Mouse (Mus musculus) hindbrain, embryonic 14.5 days (tissue): ENCODE measurements around the gene Baz2a. TPM values are rescaled to one million over a fixed set of nuclear protein-coding genes. Genes with fewer than 3 reads are reported as not detected.
A peak's percentile ranks its signal among the peaks of the same experiment; 100 is the strongest.

Experiments used
- microRNA counts: library from miRNA; unstranded; fragments of <30 nt; microRNA quantifications from one replicate; lab custom pipeline; 2016
- microRNA-seq: library from miRNA; unstranded; fragments of <30 nt; microRNA quantifications from one replicate; pipeline ENCODE4, GENCODE M21; 2016
- polyA plus RNA-seq: library from polyadenylated mRNA; unstranded; fragments of >200 nt; fragmentation: Nextera tagmentation; extraction: Ambion mirVana; gene quantifications from 2 replicates; pipeline ENCODE4 v1.2.1, GENCODE M21; 2014

Baz2a gene
- polyA plus RNA-seq, 1 experiment from 2014 or later: 19.0 TPM

MicroRNAs within 50 kb of the gene (microRNA counts, 519-probe panel; counts per million panel counts)
- not detected for microRNA mmu-miR-677 (lab: Ali Mortazavi, UCI)

Small RNA genes within 50 kb of the gene (microRNA-seq; reads per million reads assigned to microRNA genes)
- 21.6 reads per million, percentile 36 among the genes with 10 or more reads in this experiment for gene Mir677

Other genes with a start within 250 kb of the Baz2a start
- not detected in 2 replicates for gene Rdh19, start 241.6 kb upstream of the Baz2a start, polyA plus RNA-seq
- gene Rdh16f2, start 225.1 kb upstream of the Baz2a start, polyA plus RNA-seq: not detected in 2 replicates
- gene Rdh7, start 202.8 kb upstream of the Baz2a start, polyA plus RNA-seq: not detected in 2 replicates
- not detected in 2 replicates for gene Sdr9c7, start 193.1 kb upstream of the Baz2a start, polyA plus RNA-seq
- not detected in 2 replicates for gene Hsd17b6, start 84.0 kb upstream of the Baz2a start, polyA plus RNA-seq
- 36.9 and 39.3 TPM in 2 replicates for gene Prim1, start 76.4 kb upstream of the Baz2a start, polyA plus RNA-seq
- gene Naca, start 56.0 kb upstream of the Baz2a start, polyA plus RNA-seq: 558 and 592 TPM in 2 replicates
- gene Ptges3, start 32.6 kb upstream of the Baz2a start, polyA plus RNA-seq: 393 and 410 TPM in 2 replicates
- 2,242 and 2,471 TPM in 2 replicates for gene Atp5b, start 8.3 kb upstream of the Baz2a start, polyA plus RNA-seq
- gene Rbms2, start 88.7 kb downstream of the Baz2a start, polyA plus RNA-seq: 7.7 and 8.2 TPM in 2 replicates
- 1.7 and 1.9 TPM in 2 replicates for gene Gls2, start 102.9 kb downstream of the Baz2a start, polyA plus RNA-seq
- 22.4 and 23.2 TPM in 2 replicates for gene Spryd4, start 120.2 kb downstream of the Baz2a start, polyA plus RNA-seq
- gene Mip, start 134.3 kb downstream of the Baz2a start, polyA plus RNA-seq: 0.21 TPM in 1 of 2 replicates, not detected in the other
- gene Timeless, start 140.5 kb downstream of the Baz2a start, polyA plus RNA-seq: 15.4 and 16.7 TPM in 2 replicates
- gene Apon, start 162.5 kb downstream of the Baz2a start, polyA plus RNA-seq: 0.19 TPM in 1 of 2 replicates, not detected in the other
- gene Apof, start 177.1 kb downstream of the Baz2a start, polyA plus RNA-seq: not detected in 2 replicates
- gene Stat2, start 179.0 kb downstream of the Baz2a start, polyA plus RNA-seq: 20.4 and 20.5 TPM in 2 replicates
- gene Il23a, start 207.2 kb downstream of the Baz2a start, polyA plus RNA-seq: 0.25 and 0.28 TPM in 2 replicates
- gene Pan2, start 211.8 kb downstream of the Baz2a start, polyA plus RNA-seq: 17.7 and 19.2 TPM in 2 replicates
- 187 and 215 TPM in 2 replicates for gene Cnpy2, start 230.9 kb downstream of the Baz2a start, polyA plus RNA-seq
- 271 and 304 TPM in 2 replicates for gene Cs, start 246.2 kb downstream of the Baz2a start, polyA plus RNA-seq